Mouse (Mus musculus) C2C12 (cell line): ENCODE data around the gene Tecpr1. TPM values are rescaled to one million over a fixed set of nuclear protein-coding genes. Genes with fewer than 3 reads are reported as not detected.
A peak's percentile ranks its signal among the peaks of the same experiment; 100 is the strongest.

Experiments used
- H3K27me3 ChIP-seq: one replicate; pipeline ENCODE4 v1.6.1; 2011; ENCODE audit not compliant: control insufficient read depth, insufficient read depth, insufficient read length
- H3K36me3 ChIP-seq: one replicate; pipeline ENCODE4 v1.6.1; 2011; ENCODE audit not compliant: control insufficient read depth, insufficient read depth
- H3K4me3 ChIP-seq: one replicate; pipeline ENCODE4 v1.5.1; 2011; ENCODE audit warnings: mild to moderate bottlenecking, control low read depth; ENCODE audit not compliant: poor library complexity, insufficient read depth, severe bottlenecking
- H3K79me2 ChIP-seq: one replicate; pipeline ENCODE4 v1.6.1; 2011; ENCODE audit not compliant: control insufficient read depth, insufficient read depth
- H3K79me3 ChIP-seq: one replicate; pipeline ENCODE4 v1.6.1; 2011; ENCODE audit warnings: low read depth, control low read depth
- H3ac ChIP-seq: one replicate; pipeline ENCODE3; 2011; ENCODE audit warnings: low read depth; ENCODE audit not compliant: control insufficient read depth, insufficient read length
- CEBPB ChIP-seq: IDR thresholded peaks from one replicate; pipeline ENCODE4 v1.6.1; 2011; ENCODE audit warnings: low read depth, mild to moderate bottlenecking, control low read depth, moderate library complexity
- CTCF ChIP-seq: IDR thresholded peaks from one replicate; pipeline ENCODE4 v1.5.1; 2011; ENCODE audit not compliant: control insufficient read depth, insufficient read depth, insufficient read length
- FOSL1 ChIP-seq: IDR thresholded peaks from one replicate; pipeline ENCODE4 v1.8.0; 2011; ENCODE audit warnings: mild to moderate bottlenecking, low read length; ENCODE audit not compliant: poor library complexity, insufficient read depth, severe bottlenecking
- MAX ChIP-seq: IDR thresholded peaks from one replicate; pipeline ENCODE4 v1.6.1; 2011; ENCODE audit warnings: mild to moderate bottlenecking, control low read depth
- MYOD1 ChIP-seq: IDR thresholded peaks from one replicate; pipeline ENCODE4 v1.6.1; 2011; ENCODE audit warnings: low read depth; ENCODE audit not compliant: control insufficient read depth, insufficient read length
- MYOG ChIP-seq: IDR thresholded peaks from one replicate; pipeline ENCODE4 v1.6.1; 2011; ENCODE audit not compliant: control insufficient read depth, insufficient read length; ENCODE audit errors: extremely low read depth
- USF1 ChIP-seq: IDR thresholded peaks from one replicate; pipeline ENCODE4 v1.6.1; 2011; ENCODE audit warnings: low read depth, mild to moderate bottlenecking, control low read depth, moderate library complexity
- polyA plus RNA-seq: library from polyadenylated mRNA; unstranded; fragments of >200 nt; fragmentation: generic; extraction: Trizol; gene quantifications from one replicate; pipeline ENCODE4 v1.2.1, GENCODE M21; 2012; ENCODE audit warnings: missing spikeins

Gene Tecpr1
- polyA plus RNA-seq, 1 experiment = 10.5 TPM

DNA sequence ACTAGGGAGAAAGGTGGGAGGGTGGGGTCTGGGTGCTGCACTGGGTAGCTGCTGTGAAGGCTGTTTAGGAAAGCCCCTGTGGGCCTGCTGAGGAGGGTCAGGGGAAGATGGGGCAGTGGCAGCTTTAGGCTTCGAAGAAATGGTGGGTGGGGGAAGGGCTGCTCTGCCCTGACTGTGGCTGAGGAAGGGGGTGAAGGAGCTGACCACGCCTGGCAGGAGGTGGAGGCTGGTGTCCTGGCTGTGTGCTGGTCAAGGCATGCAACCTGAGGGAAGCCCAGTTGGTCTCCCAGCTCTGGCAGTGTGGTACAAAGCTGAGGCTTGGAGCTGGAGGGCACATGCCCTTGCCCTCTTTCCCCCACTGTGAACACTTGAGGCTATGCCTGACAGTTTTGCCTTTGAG lies 35.3 kb upstream of the Tecpr1 start:
- peaks cover 11% of the 10 kb centered on the region for H3K36me3 ChIP-seq
- no peak for TF ChIP-seq MAX
- H3K27me3 ChIP-seq = no peaks in the 10 kb centered on the region
- H3ac ChIP-seq = no peak overlapping the region
- peaks cover 82% of the 10 kb centered on the region for H3K79me2 ChIP-seq
- H3K4me3 ChIP-seq = no peak overlapping the region
- peaks cover 61% of the 10 kb centered on the region for H3K79me3 ChIP-seq

GRCm38 (mm10) chr5:144258131-144258611 lies 34.8 kb upstream of the Tecpr1 start:
- no peaks in the 10 kb centered on the region for H3K27me3 ChIP-seq
- peaks cover 77% of the 10 kb centered on the region for H3K79me2 ChIP-seq
- TF ChIP-seq CEBPB (no peak), MAX (no peak), MYOD1 (no peak), CTCF (no peak), FOSL1 (no peak), MYOG (no peak), USF1 (no peak)
- H3K4me3 ChIP-seq = no peak overlapping the region
- peaks cover 11% of the 10 kb centered on the region for H3K36me3 ChIP-seq
- H3K79me3 ChIP-seq = peaks cover 58% of the 10 kb centered on the region
- peak overlapping the region; percentile 34 for H3ac ChIP-seq

GRCm38 (mm10) chr5:144257451-144258110 lies 34.2 kb upstream of the Tecpr1 start:
- no peak overlapping the region for H3ac ChIP-seq
- peaks cover 11% of the 10 kb centered on the region for H3K36me3 ChIP-seq
- no peaks in the 10 kb centered on the region for H3K27me3 ChIP-seq
- peaks cover 71% of the 10 kb centered on the region for H3K79me2 ChIP-seq
- H3K79me3 ChIP-seq = peaks cover 58% of the 10 kb centered on the region
- TF ChIP-seq CTCF = no peak
- no peak for TF ChIP-seq MAX
- no peak for TF ChIP-seq CEBPB
- TF ChIP-seq MYOG = no peak
- peak overlapping the region; percentile 6 for H3K4me3 ChIP-seq

GRCm38 (mm10) chr5:144256888-144257287 lies 33.5 kb upstream of the Tecpr1 start:
- peaks cover 66% of the 10 kb centered on the region for H3K79me2 ChIP-seq
- TF ChIP-seq FOSL1 = no peak
- TF ChIP-seq MAX = no peak
- no peak for TF ChIP-seq MYOD1
- no peak for TF ChIP-seq USF1
- no peak for TF ChIP-seq CTCF
- no peak for TF ChIP-seq MYOG
- H3K79me3 ChIP-seq = peaks cover 57% of the 10 kb centered on the region
- H3ac ChIP-seq = peak overlapping the region; percentile 68
- H3K4me3 ChIP-seq = peak overlapping the region; percentile 57
- H3K36me3 ChIP-seq = peaks cover 11% of the 10 kb centered on the region
- H3K27me3 ChIP-seq = no peaks in the 10 kb centered on the region

GRCm38 (mm10) chr5:144256541-144256870 lies 33.1 kb upstream of the Tecpr1 start:
- peak overlapping the region; percentile 57 for H3K4me3 ChIP-seq
- TF ChIP-seq USF1 (no peak), MYOD1 (no peak), CEBPB (no peak)
- peaks cover 54% of the 10 kb centered on the region for H3K79me3 ChIP-seq
- H3K79me2 ChIP-seq = peaks cover 62% of the 10 kb centered on the region
- no peaks in the 10 kb centered on the region for H3K27me3 ChIP-seq
- H3ac ChIP-seq = peak overlapping the region; percentile 73
- H3K36me3 ChIP-seq = peaks cover 11% of the 10 kb centered on the region

DNA sequence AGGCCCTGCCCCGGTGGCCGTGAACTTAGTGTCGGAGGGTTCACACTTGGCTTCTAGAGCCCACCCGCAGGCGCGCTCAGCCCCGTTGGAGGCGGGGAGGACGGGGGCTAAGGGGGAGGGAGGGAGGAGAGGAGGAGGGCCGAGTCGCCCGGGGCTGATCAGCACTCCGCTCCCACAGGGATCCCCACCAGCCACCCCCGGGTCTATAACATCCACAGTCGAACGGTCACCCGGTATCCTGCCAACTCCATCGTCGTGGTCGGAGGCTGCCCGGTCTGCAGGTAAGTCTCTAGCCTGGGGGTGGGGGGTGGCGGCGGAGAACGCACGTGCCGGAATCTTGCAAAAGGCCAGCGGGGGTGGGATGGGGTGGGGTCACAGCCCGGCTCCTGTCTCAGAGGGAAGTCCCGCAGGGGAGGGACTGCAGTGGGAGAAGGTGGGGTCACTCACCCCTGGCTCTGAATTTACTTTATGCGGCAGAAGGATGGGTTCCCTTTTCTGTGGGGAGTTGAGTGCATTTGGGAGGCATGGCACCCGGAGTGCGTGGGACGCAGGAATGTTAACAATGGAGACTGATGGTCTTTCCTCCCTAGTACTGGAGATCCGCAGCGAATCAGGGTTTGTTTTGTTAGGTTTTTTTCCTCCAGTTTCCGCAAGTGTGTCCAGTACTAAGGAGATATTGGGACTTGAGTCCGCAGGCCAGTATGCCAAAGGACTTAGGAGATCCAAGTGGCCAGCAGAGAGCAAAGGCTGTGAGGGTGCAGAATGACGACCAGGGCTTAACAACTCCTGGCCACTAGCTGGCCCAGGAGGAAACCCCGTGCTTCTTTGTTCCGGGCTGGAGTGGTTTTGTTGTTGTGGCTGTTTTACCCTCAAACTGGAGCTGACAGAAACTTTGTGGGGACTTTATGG lies 32.5 kb upstream of the Tecpr1 start:
- Histone ChIP-seq H3K36me3 (peaks cover 6% of the 10 kb centered on the region), H3K4me3 (peak overlapping the region; percentile 57), H3K27me3 (no peaks in the 10 kb centered on the region), H3K79me3 (peaks cover 48% of the 10 kb centered on the region), H3ac (peak overlapping the region; percentile 89), H3K79me2 (peaks cover 56% of the 10 kb centered on the region)
- TF ChIP-seq CTCF (no peak), USF1 (no peak), MYOD1 (no peak), CEBPB (no peak), MAX (no peak), MYOG (no peak), FOSL1 (no peak)
